Mouse (Mus musculus): ENCODE results near the gene Slc17a7.

DNA sequence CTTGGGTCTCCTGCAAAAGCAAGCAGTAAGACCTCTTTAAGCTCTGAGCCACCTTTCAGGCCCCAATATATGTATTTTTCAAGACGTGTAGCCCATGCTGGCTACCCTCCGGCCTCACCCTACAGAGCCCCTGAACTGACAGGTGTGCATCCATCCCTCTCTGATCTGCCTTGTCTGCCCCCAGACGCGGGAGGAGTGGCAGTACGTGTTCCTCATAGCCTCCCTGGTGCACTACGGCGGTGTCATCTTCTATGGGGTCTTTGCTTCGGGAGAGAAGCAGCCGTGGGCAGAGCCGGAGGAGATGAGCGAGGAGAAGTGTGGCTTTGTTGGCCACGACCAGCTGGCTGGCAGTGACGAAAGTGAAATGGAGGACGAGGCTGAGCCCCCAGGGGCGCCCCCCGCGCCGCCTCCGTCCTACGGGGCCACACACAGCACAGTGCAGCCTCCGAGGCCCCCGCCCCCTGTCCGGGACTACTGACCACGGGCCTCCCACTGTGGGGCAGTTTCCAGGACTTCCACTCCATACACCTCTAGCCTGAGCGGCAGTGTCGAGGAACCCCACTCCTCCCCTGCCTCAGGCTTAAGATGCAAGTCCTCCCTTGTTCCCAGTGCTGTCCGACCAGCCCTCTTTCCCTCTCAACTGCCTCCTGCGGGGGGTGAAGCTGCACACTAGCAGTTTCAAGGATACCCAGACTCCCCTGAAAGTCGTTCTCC is 11.0 kb downstream of the Slc17a7 start:
- no peak for TF ChIP-seq CTCF (IDR thresholded peaks at IDR 0.05; ENCODE audit: extremely low read depth, insufficient read depth, insufficient read length, insufficient replicate concordance)
- no peak for TF ChIP-seq POLR2A (IDR thresholded peaks at IDR 0.05; ENCODE audit: low read depth, low read length)

All from spleen, adult 2 months (tissue).